Mouse (Mus musculus) heart, postnatal 14 days (tissue): ENCODE measurements around the gene Odr4. TPM values are rescaled to one million over a fixed set of nuclear protein-coding genes. Genes with fewer than 3 reads are reported as not detected.

Experiments
- DNase-seq, 2 experiments: peaks; one replicate each; pipeline ENCODE4 v3.0.0; 2021 to 2022
- intact Hi-C: fragments of 180-260 bp; cut with DNase I; formaldehyde crosslinking; loops from one replicate; pipeline ENCODE4 v1.15.1; 2025
- long read RNA-seq, 2 experiments: library from polyadenylated mRNA; stranded (forward); transcript quantifications; one replicate each; pipeline ENCODE4 v2.0.0; 2021
- total RNA-seq, 2 experiments: library from RNA; stranded (reverse); gene quantifications; 2 replicates each; pipeline ENCODE4 v1.2.3; 2021

Gene Odr4
- total RNA-seq: 10 to 100 TPM; 19.2 to 20.7 TPM
- long read RNA-seq, experiment 1, transcript Odr4-205 (14 exons, 3,273 nt): major isoform, 15 of 24 reads
- long read RNA-seq, experiment 1, partial matches to known transcripts: 1 of 24 reads
- long read RNA-seq, experiment 1, other reads (novel, unspliced or antisense): 8 of 24 reads
- long read RNA-seq, experiment 2, transcript Odr4-205 (14 exons, 3,273 nt): major isoform, 21 of 33 reads
- long read RNA-seq, experiment 2, partial matches to known transcripts: 2 of 33 reads
- long read RNA-seq, experiment 2, other reads (novel, unspliced or antisense): 10 of 33 reads

DNA sequence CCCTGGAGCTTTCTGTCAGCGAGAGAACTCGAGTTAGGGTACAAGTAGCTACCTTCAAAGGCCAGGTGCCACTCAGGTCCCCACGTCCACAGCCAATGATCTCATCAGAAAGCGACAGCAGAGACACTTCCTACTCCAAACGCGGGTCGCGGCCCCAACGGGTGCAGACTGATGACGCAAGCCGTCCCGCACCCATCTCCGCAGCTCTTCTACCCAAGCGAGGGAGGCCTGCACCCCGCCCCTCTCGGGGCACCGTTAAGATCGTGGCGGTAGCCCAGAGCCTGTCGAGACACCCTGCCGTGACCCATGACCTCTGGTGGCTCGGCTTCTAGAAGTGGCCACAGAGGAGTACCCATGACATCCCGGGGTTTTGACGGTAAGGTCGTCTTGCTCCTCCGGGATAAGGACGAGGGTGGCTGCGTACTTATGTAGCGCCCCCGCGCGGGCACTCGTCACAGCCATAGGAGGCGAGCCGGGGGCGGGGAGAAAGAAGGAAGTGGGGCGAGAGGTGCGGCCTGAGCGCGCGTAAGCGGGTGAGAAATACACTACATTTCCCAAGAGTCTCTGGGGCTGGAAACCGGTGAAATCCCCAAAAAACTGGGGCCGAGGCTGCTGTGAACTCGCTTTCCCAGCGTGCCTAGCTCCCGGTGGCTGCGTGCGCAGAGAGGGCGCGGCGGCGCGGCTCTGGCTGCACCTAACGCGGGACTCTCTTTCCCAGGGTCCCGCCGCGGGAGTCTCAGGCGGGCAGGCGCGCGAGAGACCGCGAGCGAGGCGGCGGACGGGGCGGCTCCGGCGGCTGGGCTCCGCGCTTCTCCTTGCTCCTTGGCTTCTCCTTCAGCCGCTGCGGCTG is at the start of gene Odr4, which contains the start of gene Tpr:
Odr4 (minus strand) TSS at position 443 of the 850 bp plus-strand sequence.
Tpr (plus strand) TSS at position 201 of the 850 bp plus-strand sequence.
- peak; percentile 98 to 99 for DNase-seq
- intact Hi-C loops: no loop called here

DNA sequence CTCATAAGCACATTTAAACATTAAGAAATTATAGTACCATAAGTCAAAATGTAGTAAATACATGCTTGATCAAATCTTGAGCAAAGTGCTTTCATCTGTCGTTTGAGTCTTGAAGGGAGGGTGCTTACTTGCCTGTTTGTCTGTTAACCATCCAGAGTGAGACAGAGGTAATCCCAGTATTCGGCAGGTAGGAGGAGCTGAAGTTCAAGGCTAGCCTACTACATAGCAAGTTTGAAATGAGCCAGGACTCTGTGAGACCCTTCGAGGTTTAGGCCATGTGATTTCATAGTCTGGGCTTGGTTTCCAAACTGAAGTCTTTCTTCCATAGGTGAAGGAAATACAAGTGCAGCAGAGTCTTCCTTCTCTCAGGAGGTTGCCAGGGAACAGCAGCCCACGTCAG is 48.9 kb upstream of the Odr4 start:
- intact Hi-C loops: loop anchor here (10.0 kb wide), 1 partner anchor 153 kb away; no protein-coding TSS in a partner anchor
- DNase-seq: no peak

DNA sequence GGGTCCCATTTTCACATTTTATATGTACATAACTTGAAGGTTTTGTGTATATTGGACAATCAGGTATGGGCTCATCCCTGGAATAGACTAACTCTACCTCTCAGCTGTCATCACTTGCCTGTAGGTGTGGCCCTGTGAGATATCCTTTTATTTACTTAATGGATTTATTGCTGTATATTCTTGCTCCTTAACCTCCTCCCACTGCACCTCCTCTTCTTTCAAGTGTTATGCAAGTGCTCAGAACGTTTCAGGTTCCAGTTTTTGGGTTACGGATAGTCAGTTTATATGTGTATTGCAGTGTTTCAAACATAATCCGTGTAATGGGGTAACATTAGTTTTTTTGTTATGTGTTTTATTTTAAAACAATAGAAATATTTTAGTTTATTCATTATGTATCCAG is 45.8 kb upstream of the Odr4 start:
- no peak for DNase-seq
- intact Hi-C loops: no loop called here

DNA sequence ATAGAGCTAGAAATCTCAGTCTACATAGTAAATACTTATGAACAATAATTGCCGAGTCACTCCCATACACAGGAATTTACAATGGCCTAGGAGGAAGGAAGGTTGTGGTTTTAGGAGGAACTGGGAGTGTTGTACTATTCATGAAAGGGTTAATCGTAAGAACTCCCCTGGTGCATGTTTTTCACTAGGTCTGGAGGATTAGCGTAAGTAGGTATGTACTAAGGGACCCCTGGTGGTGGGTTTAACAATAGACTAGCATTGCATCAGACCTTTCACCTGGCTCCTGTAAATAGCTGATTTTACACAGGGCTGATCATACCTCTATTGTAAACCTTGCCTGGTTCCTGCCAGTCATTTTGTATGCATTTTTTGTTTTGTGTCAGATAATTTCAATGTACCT is 33.3 kb upstream of the Odr4 start:
- no peak for DNase-seq
- intact Hi-C loops: no loop called here

DNA sequence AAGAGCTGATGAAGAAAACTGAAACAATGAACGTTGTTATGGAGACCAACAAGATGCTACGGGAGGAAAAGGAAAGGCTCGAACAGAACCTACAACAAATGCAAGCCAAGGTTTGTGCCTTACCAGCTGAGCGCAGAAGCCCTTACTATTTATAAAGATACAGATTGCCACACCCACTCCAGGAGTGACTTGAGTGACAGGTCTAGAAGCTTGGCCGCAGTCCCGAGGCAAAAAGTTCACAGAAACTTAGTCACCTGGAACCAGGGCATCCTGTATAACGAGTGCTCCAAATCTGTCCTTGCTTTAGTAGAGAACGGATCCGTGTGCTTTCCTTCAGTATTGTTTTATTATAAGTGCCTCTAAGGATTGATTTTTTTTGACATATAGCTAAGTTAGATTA is 32.8 kb upstream of the Odr4 start:
- DNase-seq: peak; percentile 9 to 18
- intact Hi-C loops: no loop called here

DNA sequence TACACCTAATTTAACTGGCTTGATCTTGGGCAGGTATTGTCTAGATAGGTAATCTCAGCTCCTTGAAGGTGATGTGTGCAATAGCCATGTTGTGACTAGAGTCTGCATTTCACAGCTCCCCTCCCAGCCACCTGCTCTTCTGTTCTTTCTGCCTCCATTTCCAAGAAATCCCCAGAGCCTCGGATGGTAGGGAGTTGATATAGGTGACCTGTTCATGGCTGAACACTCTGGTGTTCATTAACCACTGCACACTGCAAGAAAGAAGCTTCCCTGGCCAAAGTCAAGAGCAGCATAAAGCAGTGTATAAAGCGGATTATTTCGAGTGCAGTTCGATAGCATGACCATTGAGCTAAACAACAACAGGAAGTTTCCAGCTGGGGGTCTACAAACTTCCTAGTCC is 25.5 kb upstream of the Odr4 start:
- intact Hi-C loops: no loop called here

DNA sequence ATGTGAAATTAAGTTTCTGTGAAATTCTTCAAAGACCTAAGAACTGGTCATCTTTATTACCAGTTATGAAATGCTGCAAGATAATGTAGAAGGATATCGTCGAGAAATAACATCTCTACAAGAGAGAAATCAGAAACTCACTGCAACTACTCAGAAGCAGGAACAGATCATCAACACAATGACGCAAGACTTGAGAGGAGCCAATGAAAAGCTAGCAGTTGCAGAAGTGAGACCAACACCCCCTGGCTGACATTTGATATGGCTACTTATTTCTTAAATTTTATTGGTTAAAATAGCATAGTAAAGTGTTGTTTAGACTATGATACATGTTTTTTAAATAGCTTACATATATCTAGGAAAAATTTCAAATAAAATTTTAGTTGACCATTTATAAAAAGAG is 23.1 kb upstream of the Odr4 start:
- intact Hi-C loops: no loop called here
- DNase-seq: no peak

More for the DNA sequence above, 25.5 kb upstream of the Odr4 start:
- DNase-seq: no peak

DNA sequence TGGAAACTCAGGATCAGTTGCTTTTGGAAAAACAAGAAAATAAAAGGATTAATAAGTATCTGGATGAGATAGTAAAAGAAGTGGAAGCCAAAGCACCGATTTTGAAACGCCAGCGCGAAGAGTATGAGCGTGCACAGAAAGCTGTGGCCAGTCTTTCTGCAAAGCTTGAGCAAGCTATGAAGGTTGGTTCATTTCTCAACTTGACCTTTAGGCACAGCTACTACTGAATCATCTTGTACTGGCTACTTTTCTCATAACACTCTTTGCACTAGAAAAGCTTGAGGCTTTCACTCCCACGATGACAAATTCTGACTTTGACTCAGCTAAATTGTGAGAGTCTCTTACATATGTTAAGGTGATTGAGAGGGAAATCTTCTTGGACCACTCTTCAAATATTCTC is 17.1 kb upstream of the Odr4 start:
- intact Hi-C loops: loop anchor here (5.0 kb wide), 1 partner anchor 37 kb away; no protein-coding TSS in a partner anchor
- DNase-seq: no peak

DNA sequence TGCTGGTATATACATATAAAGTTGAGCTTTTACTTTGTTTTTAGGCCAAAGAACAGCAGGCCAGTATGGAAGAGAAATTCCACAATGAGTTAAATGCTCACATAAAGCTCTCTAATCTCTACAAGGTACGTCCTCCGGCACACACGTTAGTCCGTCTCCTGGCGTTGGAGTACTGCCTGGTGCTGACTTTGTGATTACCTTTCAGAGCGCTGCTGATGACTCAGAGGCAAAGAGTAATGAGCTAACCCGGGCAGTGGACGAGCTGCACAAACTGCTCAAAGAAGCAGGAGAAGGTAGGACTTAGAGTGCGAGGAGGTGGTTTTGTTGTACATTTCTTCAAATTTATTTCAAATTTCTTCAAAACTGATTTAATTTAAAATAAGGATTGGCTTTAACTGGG is 14.4 kb upstream of the Odr4 start:
- intact Hi-C loops: loop anchor here (5.0 kb wide), 1 partner anchor 40 kb away; no protein-coding TSS in a partner anchor
- DNase-seq: no peak

DNA sequence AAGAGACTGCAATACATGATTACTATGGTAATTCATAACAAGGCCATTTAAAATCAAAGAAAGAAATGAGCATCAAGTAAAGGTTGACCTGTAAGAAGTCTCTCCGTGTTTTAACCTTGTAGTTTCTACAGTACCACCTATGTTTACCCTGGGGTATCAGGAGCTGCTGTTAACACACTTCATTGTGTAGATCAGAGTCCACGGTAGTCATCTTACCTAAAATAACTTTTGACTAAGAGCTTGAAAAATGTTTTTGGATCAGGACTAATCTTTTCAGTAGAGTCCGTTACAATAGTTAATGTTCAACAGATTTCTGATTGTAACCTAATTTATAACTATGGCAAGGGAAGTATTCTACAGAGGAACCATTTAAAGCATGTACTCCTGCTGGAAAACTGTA is 11.7 kb upstream of the Odr4 start:
- DNase-seq: no peak
- intact Hi-C loops: no loop called here

DNA sequence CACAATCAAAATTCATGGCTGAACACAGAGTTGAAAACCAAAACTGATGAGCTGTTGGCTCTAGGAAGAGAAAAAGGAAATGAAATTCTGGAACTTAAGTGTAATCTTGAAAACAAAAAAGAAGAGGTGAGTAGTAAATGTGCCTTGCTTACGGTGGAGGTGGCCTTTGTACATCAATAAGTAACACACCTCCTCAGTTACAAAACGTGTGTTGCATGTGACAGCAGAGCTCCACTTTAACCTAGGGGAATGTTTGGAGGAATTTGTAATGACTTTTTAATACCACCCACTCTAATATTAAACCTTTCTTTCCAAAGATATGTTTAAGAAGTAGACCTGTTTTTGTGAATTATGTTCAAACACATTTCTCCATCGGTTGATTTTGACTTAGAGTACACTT is 11.0 kb upstream of the Odr4 start:
- intact Hi-C loops: no loop called here
- DNase-seq: no peak

DNA sequence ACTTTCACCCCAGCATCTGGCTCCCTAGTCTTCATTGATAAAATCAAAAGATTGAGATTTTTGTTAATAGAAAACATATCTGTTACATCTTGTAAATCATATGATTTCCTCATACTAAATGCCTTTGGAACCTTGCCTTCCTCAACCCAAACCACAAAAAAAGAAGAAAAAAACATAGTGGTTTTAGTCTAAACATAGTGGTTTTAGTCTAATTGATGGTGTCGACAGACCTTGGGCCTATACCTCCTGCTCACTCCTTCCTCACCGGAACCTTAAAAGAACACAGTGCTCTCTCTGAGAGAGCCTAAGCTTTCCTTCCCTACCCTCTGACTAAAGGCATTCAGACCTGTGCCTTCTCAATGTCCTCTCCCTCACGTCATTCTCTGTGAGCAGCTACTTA is 3.1 kb upstream of the Odr4 start:
- intact Hi-C loops: no loop called here
- DNase-seq: no peak

DNA sequence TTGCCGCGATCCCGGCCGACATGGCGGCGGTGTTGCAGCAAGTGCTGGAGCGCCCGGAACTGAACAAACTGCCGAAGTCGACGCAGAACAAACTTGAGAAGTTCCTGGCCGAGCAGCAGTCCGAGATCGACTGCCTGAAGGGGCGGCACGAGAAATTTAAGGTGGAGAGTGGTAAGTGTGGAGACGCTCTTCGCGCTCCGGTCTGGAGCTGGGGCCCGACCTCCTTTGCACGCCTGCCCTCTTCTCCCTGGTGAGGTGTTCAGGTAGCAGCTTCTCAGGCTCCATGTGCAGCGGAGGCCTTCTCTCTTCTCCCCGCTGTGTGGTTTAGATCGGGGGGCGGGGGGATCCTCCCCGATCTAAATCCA is 590 bp upstream of the Odr4 start:
- intact Hi-C loops: no loop called here
- DNase-seq: no peak

DNA sequence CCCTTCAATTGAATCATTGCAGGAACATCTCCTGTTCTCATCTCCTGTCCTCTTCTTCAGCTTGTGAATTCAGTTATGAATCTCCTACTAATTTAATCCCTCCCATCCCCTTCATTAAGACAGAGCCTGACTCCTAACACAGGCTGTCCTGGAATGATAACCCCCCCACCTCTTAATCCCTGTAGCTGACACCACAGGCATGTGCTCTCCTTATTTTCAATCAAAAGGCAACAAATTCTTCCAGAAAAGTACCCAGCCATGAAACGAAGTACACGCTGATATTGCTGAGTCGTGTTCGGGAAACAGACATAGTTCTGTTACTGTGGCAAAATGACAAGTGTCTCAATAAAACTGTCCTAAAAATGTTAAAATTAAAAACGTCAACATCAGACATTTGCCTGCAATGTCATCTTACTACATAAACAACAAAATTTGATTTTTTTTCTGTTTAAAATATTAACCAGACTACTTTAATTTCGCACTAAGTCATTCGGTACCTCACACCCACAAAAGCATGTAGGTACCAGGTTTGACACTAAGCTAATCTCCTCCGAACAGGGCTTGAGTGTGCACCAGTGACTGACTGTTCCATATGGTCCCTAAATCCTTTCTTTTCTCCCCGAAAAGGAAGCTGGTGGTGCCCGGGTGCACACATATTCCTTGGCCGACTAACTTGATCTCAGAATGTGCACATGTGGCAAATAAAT is 796 bp downstream of the Odr4 start:
- intact Hi-C loops: no loop called here

DNA sequence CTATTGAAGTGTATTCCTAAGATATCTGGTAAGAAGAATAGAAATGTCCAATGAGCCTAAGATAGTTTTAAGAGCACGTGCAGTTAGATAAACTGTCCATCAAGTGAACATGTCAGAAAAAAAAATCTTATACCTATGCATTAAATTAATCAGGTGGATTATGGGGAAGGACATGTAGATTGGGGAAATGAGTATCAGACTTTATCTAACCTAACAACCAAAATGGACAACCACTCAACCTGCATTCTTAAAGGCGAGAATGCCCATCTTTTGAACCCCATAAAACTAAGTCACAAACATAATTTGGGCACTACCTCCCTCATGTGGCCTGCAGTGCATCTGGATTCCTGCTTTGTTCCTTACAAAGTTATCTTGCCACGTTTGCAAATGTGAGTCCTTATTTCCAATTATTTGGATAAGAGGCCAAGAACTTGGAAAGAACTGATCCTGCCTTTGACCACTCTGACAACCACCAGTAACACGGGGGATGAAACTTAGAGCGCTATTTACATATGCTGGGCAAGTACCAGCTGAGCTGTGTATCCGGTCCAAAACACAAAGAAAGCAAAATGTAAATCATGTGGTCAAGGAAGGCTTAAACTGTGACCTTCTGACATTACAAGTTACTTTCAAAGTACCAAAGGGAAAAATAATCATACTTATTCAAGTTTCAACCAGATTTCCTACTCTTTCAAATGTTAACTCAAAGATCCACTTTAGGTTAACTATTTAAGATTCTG is 3.3 kb downstream of the Odr4 start:
- no peak for DNase-seq
- intact Hi-C loops: no loop called here

More for the DNA sequence above, 796 bp downstream of the Odr4 start:
- no peak for DNase-seq

DNA sequence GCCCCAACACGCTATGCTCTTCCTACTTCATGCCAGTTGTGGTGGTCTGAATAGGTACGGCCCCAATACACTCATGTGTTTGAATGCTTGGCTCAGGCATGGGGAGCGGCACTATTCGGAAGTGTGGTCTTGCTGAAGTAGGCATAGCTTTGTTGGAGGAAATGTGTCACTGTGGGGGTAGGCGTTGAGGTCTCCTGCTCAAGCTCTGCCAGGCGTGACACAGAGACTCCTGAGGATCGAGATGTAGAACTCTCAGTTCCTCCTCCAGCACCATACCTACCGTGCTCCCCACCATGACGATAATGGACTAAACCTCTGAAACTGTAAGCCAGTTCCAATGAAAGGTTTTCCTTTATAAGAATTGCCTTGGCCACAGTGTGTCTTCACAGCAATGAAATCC is 5.3 kb downstream of the Odr4 start:
- intact Hi-C loops: no loop called here
- DNase-seq: no peak

DNA sequence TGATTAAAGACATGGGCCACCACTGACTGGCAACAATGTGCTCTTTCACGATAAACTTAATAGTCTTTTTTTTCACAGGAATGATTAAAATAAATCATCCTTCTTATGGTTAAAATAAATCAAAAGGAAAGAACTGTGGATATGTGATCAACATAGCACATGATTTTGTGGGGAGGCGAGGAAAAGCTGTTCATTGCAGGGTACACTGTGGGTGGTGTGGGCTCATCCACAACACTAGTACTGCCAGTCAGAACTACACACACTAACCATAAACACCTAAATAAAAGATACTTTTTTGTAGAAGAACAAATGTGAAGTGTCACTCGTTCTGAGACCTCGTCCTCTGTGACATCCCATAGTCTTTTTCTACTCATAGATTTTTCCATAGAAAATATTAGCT is 8.7 kb downstream of the Odr4 start:
- intact Hi-C loops: no loop called here
- DNase-seq: no peak

DNA sequence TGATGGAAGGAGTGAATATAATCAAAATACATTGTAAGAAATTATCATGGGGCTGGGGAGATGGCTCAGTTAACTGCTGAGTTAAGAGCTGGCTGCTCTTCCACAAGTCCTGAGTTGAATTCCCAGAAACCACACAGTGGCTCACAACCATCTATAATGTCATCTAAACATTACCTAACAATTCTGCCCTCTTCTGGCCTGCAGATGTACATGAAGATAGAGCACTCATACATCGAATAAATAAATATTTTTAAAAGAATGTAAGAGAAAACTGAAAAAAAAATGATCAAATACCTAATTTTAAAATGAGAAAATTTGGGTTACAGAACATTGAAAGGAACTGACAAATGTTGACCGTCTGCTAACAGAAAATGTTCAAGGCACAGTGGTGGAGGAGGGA is 18.6 kb downstream of the Odr4 start:
- intact Hi-C loops: no loop called here
- no peak for DNase-seq

DNA sequence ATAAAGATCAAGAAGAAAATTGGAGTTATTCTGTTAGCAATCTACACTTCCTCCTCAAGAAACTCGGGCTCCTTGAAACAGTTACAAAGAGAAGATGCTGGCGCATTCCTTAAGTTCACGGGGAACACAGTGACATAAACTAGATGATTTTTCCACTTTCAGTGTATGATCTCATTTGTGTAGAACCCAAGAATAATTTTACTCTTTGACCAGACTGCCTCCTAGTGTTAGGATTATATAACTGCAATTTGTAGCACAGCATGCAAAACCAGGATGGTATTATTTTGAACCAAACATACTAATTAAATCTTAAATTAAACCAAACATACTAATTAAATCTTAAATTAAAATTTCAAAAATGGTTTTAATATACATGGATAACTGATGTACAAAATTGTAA is 20.0 kb downstream of the Odr4 start:
- intact Hi-C loops: no loop called here
- DNase-seq: no peak

DNA sequence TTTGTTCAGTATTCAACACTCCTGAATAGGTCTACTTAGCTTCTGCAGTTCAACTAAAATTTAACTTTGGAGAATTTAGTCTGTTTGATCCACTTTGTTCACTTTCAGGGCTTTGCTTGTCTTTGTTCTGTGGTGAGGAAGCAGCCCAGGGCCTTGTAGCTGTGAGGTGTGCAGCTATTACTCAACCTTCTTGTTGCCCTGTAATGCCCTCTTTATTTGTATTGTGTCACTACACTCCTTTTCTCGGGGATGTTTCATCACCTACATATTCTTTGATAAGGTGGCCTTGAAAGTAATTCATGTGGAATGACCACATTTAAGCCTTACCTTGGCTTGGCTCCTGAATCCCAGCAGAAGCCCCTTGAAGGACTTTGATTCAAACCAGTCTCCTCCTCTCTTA is 32.0 kb downstream of the Odr4 start:
- no peak for DNase-seq
- intact Hi-C loops: no loop called here

DNA sequence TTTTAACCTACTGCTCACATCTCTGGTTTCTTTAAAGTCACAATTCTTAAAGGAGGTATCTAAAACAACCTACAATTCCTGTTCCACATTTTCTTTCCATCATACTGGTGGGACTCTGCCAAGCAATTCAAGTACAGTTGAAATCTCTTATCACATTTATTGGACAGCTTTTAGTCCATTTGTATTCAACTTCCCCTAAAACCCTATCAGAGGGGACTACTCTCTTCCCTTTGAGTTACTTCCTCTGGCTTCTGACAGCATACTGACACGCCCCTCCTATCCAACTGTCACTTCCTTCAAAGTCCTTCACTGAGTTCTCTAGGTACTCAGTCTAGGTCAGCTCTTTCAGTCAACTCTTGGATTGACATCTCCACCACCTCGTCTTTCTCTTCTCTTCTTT is 57.8 kb downstream of the Odr4 start:
- intact Hi-C loops: no loop called here

More for the DNA sequence above, 57.8 kb downstream of the Odr4 start:
- no peak for DNase-seq
